Mouse (Mus musculus): ENCODE results near the gene Arih2.

The Arih2 gene

GRCm38 (mm10) chr9:108560227-108560841 lies 88.9 kb downstream of the Arih2 start, which contains the start of gene Impdh2:
Gene Impdh2, plus strand, starts transcription at chr9:108560286.
- peak; percentile 97 for DNase-seq (ENCODE audit: extremely low spot score)

DNA sequence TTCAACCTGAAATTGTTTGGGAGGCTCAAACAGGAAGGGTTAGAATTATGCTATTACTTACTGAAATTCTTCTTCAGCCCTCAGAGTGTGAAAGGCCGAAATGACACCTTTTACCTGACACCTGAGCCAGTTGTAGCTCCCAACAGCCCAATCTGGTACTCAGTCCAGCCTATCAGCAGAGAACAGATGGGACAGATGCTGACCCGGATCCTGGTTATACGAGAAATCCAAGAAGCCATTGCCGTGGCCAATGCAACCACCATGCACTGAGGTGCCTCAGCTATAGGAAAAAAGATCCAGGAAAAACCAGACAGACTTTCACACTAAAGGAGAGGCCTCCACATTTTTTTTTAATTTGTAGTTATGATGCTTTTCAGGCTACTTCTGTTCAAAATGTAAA lies 90.0 kb downstream of the Arih2 start:
- no peak for DNase-seq (ENCODE audit: extremely low spot score)
